Mouse (Mus musculus): ENCODE measurements at regions not wholly inside any gene's neighbourhood (a gene's known extent, or its start where the extent isn't known, plus 50 kb on each side); places are given as distances from the start of the nearest gene placed in this dataset.

- TF ChIP-seq CTCF (IDR thresholded peaks at IDR 0.05; ENCODE audit: low read depth) (no peak), EP300 (optimal IDR thresholded peaks at IDR 0.05) (no peak)
Observed at GRCm38 (mm10) chr1:186480019-186480418, 225.8 kb downstream of the Tgfb2 start.
